Mouse (Mus musculus): ENCODE data around the gene Rpl24. TPM values are rescaled to one million over a fixed set of nuclear protein-coding genes. Genes with fewer than 3 reads are reported as not detected.

Rpl24 gene
- polyA plus RNA-seq, 1 experiment = 2,142 TPM

DNA sequence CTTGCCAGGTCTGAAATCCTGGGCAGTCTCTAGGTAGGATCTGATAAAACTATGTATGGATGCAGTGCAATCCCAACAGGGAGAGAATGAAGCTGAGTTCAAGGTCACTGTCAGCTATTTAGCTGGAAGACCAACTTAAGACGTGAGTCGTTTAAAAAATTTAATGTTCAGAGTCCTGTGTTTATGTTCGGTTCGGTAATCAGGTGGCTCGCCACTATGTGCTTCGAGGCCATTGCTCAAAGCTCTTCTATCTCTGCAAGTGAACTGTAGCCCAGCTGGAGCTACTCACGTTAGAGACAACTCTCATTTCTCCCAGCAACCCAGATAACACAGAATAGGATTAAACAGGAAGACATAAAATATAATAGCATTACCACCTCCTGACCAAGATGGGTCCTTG is 48.0 kb downstream of the Rpl24 start:
- Histone ChIP-seq H3K4me3 (replicated peaks; ENCODE audit: control insufficient read depth, low read depth, low read length) (no peak overlapping the region), H3K27ac (ENCODE audit: control insufficient read depth, insufficient read depth, low read depth, low read length, poor library complexity) (no peak overlapping the region), H3K4me1 (ENCODE audit: control insufficient read depth, insufficient read depth, low read length) (no peaks in the 10 kb centered on the region)
- TF ChIP-seq POLR2A (IDR thresholded peaks at IDR 0.05; ENCODE audit: borderline replicate concordance, control insufficient read depth, low read depth, low read length) (no peak), CTCF (IDR thresholded peaks at IDR 0.05; ENCODE audit: control insufficient read depth, insufficient read depth, low read length) (no peak)
- WGBS = 86% methylated on average over 7 of the region's 7 CpGs

DNA sequence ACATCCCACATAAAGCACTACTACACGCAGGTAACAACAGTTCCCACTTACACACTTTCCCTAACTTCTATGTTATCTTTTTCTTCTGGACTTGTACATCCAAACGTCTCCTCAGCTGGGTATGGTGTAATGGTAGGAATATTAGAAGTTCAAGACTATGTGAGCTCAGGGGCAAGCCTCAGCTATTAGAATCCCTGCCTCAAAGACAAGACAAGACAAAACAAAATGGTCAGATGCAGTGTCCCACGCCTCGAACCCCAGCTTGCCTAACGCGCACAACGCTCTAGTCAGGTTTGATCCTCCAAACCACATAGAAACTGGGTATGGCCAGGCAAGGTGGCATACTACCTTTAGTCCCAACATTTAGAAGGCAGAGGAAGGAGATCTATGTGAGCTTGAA is 53.6 kb downstream of the Rpl24 start:
- no peak for TF ChIP-seq POLR2A (IDR thresholded peaks at IDR 0.05; ENCODE audit: borderline replicate concordance, control insufficient read depth, low read depth, low read length)
- TF ChIP-seq CTCF (IDR thresholded peaks at IDR 0.05; ENCODE audit: control insufficient read depth, insufficient read depth, low read length) = no peak
- no peak overlapping the region for H3K27ac ChIP-seq (ENCODE audit: control insufficient read depth, insufficient read depth, low read depth, low read length, poor library complexity)
- no peak overlapping the region for H3K4me3 ChIP-seq (replicated peaks; ENCODE audit: control insufficient read depth, low read depth, low read length)
- 92% methylated on average over 7 of the region's 7 CpGs for WGBS
- H3K4me1 ChIP-seq (ENCODE audit: control insufficient read depth, insufficient read depth, low read length) = no peaks in the 10 kb centered on the region; the same call in 1 of the 2 replicates

Other genes with a start within 250 kb of the Rpl24 start
- gene Nfkbiz, start 127.4 kb upstream of the Rpl24 start, polyA plus RNA-seq (2011; ENCODE audit: insufficient read depth, insufficient read length, low replicate concordance, missing spikeins) = 3.9 and 8.6 TPM in 2 replicates
- 2.1 and 3.2 TPM in 2 replicates for gene Nxpe3, start 71.0 kb upstream of the Rpl24 start, polyA plus RNA-seq (2011; ENCODE audit: insufficient read depth, insufficient read length, low replicate concordance, missing spikeins)
- gene Cep97, start 31.4 kb upstream of the Rpl24 start, polyA plus RNA-seq (2011; ENCODE audit: insufficient read depth, insufficient read length, low replicate concordance, missing spikeins) = 6.4 and 6.6 TPM in 2 replicates
- gene Zbtb11, start 7.6 kb downstream of the Rpl24 start, polyA plus RNA-seq (2011; ENCODE audit: insufficient read depth, insufficient read length, low replicate concordance, missing spikeins) = 5.9 and 8.9 TPM in 2 replicates
- 71.5 and 97.1 TPM in 2 replicates for gene Pcnp, start 63.5 kb downstream of the Rpl24 start, polyA plus RNA-seq (2011; ENCODE audit: insufficient read depth, insufficient read length, low replicate concordance, missing spikeins)
- 7.1 and 8.5 TPM in 2 replicates for gene Trmt10c, start 71.5 kb downstream of the Rpl24 start, polyA plus RNA-seq (2011; ENCODE audit: insufficient read depth, insufficient read length, low replicate concordance, missing spikeins)
- 21.4 and 32.6 TPM in 2 replicates for gene Senp7, start 82.1 kb downstream of the Rpl24 start, polyA plus RNA-seq (2011; ENCODE audit: insufficient read depth, insufficient read length, low replicate concordance, missing spikeins)
- gene Impg2, start 238.0 kb downstream of the Rpl24 start, polyA plus RNA-seq (2011; ENCODE audit: insufficient read depth, insufficient read length, low replicate concordance, missing spikeins) = 3.5 TPM in 1 of 2 replicates, not detected in the other

Measured in bone marrow, adult 2 months (tissue).